Mouse (Mus musculus): ENCODE results near the gene Nme7. TPM values are rescaled to one million over a fixed set of nuclear protein-coding genes. Genes with fewer than 3 reads are reported as not detected.

Nme7 gene
- total RNA-seq, 2 experiments from 2014 or later: 1.4 TPM

DNA sequence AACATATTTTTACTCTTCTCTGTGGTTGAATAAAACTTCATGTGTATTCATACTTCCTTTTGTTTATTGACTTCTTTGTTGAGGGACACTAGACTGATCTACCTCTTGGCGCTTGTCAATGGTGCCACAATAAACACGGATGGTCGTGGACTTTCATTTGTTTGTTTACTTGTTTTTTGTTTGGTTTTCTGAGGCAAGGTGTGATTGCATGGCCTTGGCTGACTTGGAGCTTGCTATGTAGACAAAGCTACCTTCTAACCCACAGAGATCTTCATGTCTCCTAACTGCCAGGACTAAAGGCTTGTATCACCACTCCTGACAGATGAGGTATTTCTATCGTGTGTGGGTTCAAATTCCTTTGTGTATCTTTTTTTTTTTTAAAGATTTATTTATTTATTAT lies 20.3 kb downstream of the Nme7 start:
- TF ChIP-seq CTCF (IDR thresholded peaks at IDR 0.05): no peak
- DNase-seq: no peak
- Histone ChIP-seq H3K27ac (no peak overlapping the region), H3K4me3 (no peak overlapping the region)
- intact Hi-C loops (cut with DNase I): no loop called here

DNA sequence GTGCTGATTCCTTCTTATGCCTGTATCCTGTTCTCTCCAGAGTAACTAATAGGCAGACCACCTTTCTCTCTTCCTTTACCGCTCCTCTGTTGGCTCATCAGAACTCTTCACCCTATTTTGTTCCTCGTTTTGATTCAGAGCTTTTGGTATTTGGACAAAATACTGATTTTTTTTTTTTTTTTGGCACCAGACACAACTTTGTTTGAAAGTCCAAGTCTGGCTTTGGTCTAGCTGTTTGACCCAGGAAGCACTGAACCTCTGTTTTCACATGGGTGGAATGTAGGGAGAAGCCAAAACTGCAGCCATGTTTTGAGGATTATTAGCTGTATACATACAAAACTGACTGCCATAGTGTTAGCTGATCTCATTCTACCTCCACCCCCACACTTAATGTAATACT lies 21.0 kb downstream of the Nme7 start:
- Histone ChIP-seq H3K4me3 (no peak overlapping the region), H3K27ac (no peak overlapping the region)
- intact Hi-C loops (cut with DNase I): no loop called here
- no peak for DNase-seq
- no peak for TF ChIP-seq CTCF (IDR thresholded peaks at IDR 0.05)

DNA sequence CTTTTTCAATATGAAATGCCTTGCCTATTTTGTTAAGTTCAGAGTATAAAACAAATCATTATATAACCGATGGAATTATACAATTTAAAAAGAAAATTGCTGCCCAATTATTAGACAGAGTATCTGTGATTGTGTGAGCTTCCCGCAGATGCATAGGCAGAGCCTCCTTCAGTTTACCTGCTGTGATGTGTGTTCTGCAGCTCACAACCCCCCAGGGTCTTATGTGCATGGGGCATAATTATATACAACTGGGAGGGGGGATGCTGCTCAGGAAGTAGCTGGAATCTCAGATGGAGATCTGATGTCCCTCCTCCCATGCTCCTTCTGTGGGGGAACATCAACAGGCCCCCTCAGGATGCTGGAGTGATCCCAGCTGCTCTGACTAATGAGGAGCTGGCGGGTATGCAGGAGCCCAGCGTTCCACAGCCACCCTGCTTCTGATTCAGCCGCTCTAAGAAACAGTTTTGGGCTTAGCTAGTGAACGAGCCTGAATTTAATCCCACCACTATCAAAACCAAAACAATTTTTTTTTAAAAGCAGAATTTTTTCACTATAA lies 22.8 kb downstream of the Nme7 start:
- Histone ChIP-seq H3K4me3 (no peak overlapping the region), H3K27ac (no peak overlapping the region)
- TF ChIP-seq CTCF (IDR thresholded peaks at IDR 0.05): no peak
- no peak for DNase-seq
- intact Hi-C loops (cut with DNase I): no loop called here

DNA sequence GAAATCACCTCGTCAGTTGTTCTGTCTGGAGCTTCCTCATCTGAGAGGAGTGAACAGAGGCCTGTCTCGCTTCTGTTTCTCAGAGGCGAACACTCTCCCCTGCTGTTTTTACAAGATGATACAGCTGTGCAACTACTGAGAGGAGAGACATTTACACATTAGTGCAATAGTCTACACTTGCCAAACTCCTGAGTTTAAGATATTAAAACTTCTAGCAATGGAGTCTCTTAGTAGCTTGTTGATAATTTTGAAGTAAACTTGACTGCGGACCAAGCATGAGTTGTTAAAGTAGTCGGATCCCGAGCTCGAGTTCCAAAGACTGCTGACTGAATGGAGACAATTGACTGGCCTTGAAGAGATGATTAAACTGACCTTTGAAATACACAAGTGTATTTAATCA lies 23.8 kb downstream of the Nme7 start:
- DNase-seq: no peak
- TF ChIP-seq CTCF (IDR thresholded peaks at IDR 0.05): no peak
- intact Hi-C loops (cut with DNase I): no loop called here
- no peak overlapping the region for H3K27ac ChIP-seq
- H3K4me3 ChIP-seq: no peak overlapping the region

DNA sequence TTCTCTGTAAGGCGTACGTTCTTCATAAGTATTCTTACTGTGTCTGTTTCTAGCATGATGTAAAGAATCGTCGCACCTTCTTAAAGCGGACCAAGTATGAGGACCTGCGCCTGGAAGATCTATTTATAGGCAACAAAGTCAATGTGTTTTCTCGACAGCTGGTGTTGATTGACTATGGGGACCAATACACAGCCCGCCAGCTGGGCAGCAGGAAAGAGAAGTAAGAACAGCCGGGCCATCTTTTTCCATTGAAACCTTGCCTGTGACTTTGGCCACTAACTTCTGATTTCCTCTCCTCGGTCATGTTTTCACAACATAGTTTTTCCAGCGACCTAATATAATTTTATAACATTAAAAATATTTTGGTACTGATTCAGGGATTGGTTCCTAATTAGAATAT lies 28.6 kb downstream of the Nme7 start:
- no peak for DNase-seq
- no peak overlapping the region for H3K4me3 ChIP-seq
- no peak for TF ChIP-seq CTCF (IDR thresholded peaks at IDR 0.05)
- no peak overlapping the region for H3K27ac ChIP-seq
- intact Hi-C loops (cut with DNase I): no loop called here

DNA sequence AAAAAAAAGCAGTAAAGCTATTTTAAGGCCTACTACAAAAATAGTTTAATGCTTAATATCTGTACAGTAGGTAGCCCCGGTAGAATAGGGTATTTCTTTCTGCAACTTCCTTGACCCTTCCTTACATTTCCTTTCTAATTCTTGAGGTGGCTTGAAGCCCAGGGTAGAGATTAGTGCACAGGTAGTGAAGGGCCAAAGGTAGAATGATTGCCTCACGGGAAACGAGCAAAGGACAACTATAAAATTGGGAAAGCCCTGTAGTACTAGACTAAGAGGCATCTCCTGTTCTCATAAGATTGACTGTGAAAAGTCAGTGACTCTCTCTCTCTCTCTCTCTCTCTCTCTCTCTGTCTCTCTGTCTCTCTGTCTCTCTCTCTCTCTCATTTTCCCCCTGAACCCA lies 31.5 kb downstream of the Nme7 start:
- H3K4me3 ChIP-seq: no peak overlapping the region
- no peak for DNase-seq
- intact Hi-C loops (cut with DNase I): no loop called here
- H3K27ac ChIP-seq: no peak overlapping the region
- TF ChIP-seq CTCF (IDR thresholded peaks at IDR 0.05): no peak

DNA sequence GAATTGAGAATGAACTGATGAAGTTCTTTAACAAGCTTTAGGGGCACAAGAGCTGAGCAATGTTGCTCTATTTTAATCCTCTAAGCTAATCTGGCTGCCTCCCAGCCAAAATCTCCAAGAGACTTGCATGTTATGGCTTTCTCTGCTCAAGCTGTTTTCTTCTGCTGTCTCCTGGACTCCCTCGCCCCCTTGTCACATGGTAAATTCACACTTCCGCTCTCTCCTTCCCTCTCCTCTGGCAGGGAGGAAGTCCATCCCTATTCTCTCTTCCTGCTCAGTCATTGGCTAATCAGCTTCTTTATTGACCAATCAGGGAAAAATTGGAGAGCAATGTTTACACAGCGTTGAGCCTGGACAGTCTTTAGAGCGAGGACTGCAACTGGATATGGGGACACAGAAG lies 31.9 kb downstream of the Nme7 start:
- TF ChIP-seq CTCF (IDR thresholded peaks at IDR 0.05): no peak
- H3K4me3 ChIP-seq: no peak overlapping the region
- intact Hi-C loops (cut with DNase I): no loop called here

DNA sequence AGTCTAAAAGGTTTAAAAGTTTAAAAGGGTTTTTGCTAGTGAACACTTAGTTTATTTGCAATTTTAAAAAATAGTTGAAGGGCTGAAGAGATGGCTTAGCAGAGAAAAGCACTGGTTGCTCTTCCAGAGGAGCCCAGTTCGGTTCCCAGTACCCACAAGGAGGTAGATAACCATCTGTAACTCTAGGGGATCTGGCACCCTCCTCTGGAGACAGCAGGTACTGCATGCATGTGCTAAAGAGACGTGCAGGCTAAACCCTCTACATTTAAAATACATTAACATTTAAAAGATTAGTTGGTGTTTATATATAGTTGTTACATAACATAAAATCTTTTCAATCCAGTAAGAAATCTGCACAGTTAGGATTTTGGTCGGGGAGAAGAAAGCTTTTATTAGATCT lies 38.2 kb downstream of the Nme7 start:
- TF ChIP-seq CTCF (IDR thresholded peaks at IDR 0.05): peak; percentile 61
- H3K27ac ChIP-seq: no peak overlapping the region
- intact Hi-C loops (cut with DNase I): no loop called here
- H3K4me3 ChIP-seq: no peak overlapping the region
- no peak for DNase-seq

More for the DNA sequence above, 31.9 kb downstream of the Nme7 start:
- no peak for DNase-seq
- no peak overlapping the region for H3K27ac ChIP-seq

DNA sequence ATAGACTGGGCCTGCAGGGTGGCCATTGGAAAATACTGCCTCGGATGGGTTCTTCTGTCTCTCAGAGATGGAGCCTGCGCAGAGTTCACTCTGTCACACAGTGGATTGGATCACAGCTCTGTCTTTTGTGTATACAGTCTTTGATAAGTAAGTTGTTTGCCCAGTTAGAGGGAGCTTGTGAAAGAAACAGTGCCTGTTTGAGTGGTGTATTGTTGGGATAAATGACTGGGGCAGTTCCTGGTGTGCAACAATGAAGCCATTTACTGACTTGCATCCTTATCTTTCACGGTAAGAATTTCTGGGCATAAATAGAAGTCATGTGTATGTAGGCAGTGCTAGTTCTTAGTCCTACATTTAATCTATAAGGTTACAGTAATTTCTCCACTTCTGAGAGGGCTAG lies 49.5 kb downstream of the Nme7 start:
- Histone ChIP-seq H3K4me3 (no peak overlapping the region), H3K27ac (no peak overlapping the region)
- intact Hi-C loops (cut with DNase I): no loop called here
- no peak for DNase-seq
- TF ChIP-seq CTCF (IDR thresholded peaks at IDR 0.05): no peak

DNA sequence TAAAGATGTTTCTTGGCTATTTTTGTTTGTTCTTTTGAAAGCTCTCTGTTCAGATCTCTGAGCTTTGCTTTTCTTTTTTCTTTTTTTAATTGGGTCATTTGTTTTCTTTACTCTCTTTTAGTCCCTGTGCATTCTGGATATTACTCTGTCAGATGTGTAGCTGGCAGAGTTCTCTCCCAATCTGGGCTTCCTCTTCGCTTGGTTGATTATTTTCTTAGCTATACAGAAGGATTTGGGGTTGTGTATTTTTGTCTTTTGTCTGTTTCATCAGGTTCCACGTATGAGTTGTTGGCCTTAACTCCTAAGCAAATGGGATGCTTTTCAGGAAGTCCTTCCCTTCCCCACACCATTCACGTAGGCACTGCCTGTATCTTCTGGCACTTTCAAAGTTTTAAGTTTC lies 54.1 kb downstream of the Nme7 start:
- Histone ChIP-seq H3K4me3 (no peak overlapping the region), H3K27ac (no peak overlapping the region; the same call in 1 of the 2 replicates)
- no peak for TF ChIP-seq CTCF (IDR thresholded peaks at IDR 0.05)
- intact Hi-C loops (cut with DNase I): no loop called here
- DNase-seq: no peak

DNA sequence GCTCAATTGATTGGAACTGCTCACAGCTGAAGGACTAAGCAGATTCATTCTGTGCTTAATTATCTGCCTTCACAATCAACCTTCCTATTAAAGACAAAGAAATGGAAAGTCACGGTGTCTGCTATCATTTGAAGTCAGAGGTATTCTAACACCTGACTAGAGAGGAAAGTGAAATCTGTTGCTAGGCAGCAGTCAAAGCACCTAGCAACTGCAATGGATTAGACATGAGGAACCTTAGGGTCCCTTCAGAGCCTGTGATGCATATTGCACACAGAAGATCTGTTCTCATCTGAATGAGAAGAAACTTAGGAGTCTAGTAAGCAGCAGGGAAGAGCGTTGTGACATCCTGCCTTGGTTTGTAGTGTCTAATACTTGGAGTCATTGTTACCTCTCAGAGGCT lies 58.1 kb downstream of the Nme7 start:
- intact Hi-C loops (cut with DNase I): no loop called here
- no peak for TF ChIP-seq CTCF (IDR thresholded peaks at IDR 0.05)
- Histone ChIP-seq H3K4me3 (no peak overlapping the region), H3K27ac (no peak overlapping the region; the same call in 1 of the 2 replicates)
- no peak for DNase-seq

DNA sequence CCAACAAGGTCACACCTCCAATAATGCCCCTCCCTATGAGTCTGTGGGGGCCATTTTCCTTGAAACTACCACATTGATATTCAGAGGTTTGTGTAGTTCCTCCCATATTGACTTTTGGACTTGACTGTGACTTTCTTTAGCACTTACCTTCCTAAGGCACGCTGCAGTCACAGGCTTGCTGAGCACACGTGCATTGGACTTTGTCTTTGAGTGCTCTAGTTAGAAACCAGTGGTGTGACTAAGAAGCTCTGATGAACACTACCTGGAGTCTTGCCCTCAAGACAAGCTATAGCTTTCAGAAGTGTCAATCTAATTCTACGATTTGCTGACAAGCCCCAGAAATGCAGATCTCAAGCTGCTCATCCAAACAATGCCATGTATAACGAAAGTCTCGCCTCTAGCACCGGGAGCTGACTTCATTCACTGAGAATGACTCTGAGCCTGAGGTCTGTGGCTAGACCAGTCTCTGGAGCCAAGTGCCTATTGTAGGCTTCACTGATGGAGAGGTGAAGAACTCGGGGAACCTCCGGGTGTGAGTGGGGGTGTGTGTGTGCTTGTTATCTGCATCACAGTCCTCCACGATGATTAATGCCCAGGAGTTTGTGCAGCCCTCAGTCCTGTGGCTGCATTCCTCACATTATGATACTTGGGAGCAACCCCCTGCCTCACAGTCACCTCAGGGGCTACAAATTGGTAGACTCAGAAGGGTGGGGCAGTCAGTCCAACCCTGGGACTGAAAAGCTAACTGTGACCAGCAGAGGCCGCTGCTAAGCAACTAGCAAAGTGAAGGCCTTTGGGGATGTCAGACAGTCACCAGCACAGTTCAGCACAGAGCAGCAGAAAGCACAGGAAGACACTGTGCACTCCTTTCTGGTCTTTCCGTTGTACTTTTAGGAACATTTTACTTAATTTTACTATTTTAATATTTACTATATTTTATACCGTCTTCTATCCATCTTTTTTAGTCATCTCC lies 62.5 kb downstream of the Nme7 start:
- peak; percentile 92 for TF ChIP-seq CTCF (IDR thresholded peaks at IDR 0.05)
- no peak overlapping the region for H3K27ac ChIP-seq
- intact Hi-C loops (cut with DNase I): loop anchor here (1.0 to 5.0 kb wide), 3 partner anchors 539 to 756 kb away; no protein-coding TSS in a partner anchor
- peak; percentile 76 for DNase-seq
- no peak overlapping the region for H3K4me3 ChIP-seq

DNA sequence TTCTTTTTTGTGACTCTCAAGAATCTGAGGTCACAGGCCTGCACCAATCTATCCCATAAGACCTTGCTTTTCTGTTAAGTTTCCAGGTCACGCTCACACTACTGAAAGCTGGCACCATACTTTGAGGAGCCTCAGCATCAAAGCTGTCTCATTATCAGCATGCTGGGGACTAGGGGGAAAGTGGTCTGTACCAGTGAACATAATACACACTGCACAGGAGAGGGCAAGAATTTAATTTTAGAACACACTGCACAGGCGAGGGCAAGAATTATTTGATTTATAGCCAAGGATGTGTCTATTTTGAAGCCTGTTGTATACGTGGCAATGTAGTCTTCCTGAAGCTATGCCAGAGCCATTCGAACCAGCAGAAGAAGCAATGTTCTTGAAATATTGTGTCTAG lies 64.2 kb downstream of the Nme7 start:
- TF ChIP-seq CTCF (IDR thresholded peaks at IDR 0.05): no peak
- intact Hi-C loops (cut with DNase I): loop anchor here (5.0 kb wide), 2 partner anchors 669 to 754 kb away; no protein-coding TSS in a partner anchor
- Histone ChIP-seq H3K4me3 (no peak overlapping the region), H3K27ac (no peak overlapping the region)
- DNase-seq: no peak
